Mouse (Mus musculus) C2C12 (cell line): ENCODE measurements at regions not wholly inside any gene's neighbourhood (a gene's known extent, or its start where the extent isn't known, plus 50 kb on each side); places are given as distances from the start of the nearest gene placed in this dataset.

Experiments used
- CTCF ChIP-seq: IDR thresholded peaks from one replicate; pipeline ENCODE4 v1.5.1; 2011; ENCODE audit not compliant: control insufficient read depth, insufficient read depth, insufficient read length
- MAX ChIP-seq: IDR thresholded peaks from one replicate; pipeline ENCODE4 v1.6.1; 2011; ENCODE audit warnings: mild to moderate bottlenecking, control low read depth
- MYOG ChIP-seq: IDR thresholded peaks from one replicate; pipeline ENCODE4 v1.6.1; 2011; ENCODE audit not compliant: control insufficient read depth, insufficient read length; ENCODE audit errors: extremely low read depth
- USF1 ChIP-seq: IDR thresholded peaks from one replicate; pipeline ENCODE4 v1.6.1; 2011; ENCODE audit warnings: low read depth, mild to moderate bottlenecking, control low read depth, moderate library complexity

GRCm38 (mm10) chr8:28589999-28590398 lies 1142.5 kb downstream of the Poteg start:
- TF ChIP-seq CTCF (no peak), MYOG (no peak), MAX (no peak), USF1 (no peak)
